Mouse (Mus musculus) mature B cell (primary cell): ENCODE results near the gene Il11ra1.
"Not testable (repeated sequence)": the region's sequence is repeated elsewhere in the genome, so short reads cannot be mapped to it uniquely, and the experiment has no call there.

Experiments used
- in situ Hi-C: fragments of 300-500 bp; cut with MboI; formaldehyde crosslinking; loops from 2 replicates; pipeline ENCODE4 v1.14.3; 2019

Gene Il11ra1

DNA sequence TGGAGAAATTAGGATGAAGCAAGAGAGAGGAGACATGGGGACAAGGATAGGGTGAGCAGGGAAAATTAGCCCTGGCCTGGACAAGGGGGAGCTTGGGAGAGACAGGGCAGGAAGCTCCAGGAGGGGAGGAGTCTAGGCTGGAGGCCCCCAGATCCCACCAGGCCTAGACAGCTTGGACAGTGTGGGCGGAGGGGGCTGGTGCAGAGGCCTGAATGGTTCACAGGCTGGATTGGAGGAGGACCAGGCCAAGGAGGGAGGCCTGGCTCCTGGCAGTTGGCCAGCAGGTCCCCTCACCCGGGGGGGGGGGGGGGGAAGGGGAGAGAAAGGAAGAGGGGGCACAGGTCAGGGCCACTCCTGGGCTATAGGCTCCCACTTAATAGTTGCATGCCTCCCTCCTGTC lies 20.5 kb upstream of the Il11ra1 start:
- in situ Hi-C loops = no loop called here

DNA sequence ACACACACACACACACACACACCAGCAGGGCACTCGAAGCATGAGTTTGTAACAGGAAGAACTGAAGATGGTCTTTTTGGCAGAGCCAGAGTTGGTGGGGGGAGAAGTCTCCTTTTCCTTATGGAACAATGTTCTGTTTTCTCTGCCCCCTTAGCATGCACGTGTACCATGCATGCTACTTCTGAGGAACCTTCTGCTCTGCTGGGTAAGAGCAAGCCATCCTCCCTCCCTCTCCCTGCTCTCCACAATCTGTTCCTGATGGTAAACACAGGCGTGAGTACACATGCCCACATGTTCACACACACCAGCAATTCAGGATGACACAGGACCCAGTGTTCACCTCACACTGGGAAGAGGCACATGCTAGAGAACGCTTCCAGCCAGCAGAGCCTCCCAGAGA lies 18.6 kb upstream of the Il11ra1 start:
- in situ Hi-C loops = no loop called here

- in situ Hi-C loops = no loop called here
These were observed 17.8 kb upstream of the Il11ra1 start for GRCm38 (mm10) chr4:41681947-41682346.

- in situ Hi-C loops = no loop called here
These were observed 17.0 kb upstream of the Il11ra1 start for GRCm38 (mm10) chr4:41682789-41683188.

DNA sequence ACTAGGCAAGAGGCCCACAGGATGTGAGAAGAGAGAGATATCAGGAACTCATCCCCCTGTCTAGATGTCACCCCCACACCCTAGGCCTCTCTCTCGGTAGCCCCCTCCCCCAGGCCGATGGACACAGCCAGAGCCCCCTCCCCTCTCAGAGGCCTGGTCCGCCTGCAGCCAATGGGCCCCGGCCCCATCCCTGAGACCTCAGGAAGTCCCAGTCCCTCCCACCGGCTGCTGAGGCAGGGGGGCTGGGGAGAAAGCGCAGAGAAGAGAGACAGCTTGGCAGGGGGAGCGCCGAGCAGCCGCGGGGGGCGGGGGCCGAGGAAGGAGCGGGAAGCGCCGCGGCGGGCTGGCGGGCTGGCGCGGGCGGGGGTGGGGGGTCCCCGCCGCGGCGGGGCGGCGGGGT lies 16.5 kb upstream of the Il11ra1 start:
- in situ Hi-C loops = not testable (repeated sequence)

DNA sequence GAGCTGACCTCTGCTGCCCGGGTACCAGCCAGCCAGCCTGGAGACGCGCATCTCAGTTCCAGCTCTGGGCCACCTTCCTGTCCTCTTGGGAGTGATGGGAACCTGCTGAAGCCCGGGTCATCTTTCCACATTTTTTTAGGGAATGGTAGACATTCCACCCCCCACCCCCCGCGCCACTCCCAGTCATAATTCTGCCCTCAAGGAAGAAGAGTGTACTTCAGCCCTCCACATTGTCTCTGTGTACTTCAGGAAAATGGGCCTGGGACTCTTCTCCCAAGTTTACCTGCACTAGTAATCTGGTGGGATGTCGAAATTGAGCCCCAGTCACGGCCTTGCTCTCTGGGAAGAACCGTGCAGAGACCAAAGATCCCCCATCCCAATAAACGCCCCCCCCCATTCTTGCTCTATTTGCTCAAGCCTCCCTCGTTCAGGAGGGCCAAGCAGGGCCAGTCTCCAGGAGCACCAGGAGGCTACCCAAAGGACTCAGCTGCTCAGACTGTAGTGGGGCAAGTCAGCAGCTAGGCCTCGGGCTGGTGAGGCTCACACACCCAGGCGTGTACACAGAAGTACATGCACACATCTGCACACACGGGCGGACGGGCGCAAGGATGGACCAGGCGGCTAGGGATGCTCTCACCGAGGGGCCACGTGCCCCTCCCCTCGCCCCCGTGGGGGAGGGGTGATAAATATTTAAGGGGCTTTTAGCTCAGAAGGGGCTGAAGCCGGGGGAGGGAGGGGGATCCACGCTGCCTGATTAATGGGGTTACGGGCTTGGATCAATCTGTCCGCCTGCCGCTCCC lies 15.5 kb upstream of the Il11ra1 start:
- in situ Hi-C loops = not testable (repeated sequence)

DNA sequence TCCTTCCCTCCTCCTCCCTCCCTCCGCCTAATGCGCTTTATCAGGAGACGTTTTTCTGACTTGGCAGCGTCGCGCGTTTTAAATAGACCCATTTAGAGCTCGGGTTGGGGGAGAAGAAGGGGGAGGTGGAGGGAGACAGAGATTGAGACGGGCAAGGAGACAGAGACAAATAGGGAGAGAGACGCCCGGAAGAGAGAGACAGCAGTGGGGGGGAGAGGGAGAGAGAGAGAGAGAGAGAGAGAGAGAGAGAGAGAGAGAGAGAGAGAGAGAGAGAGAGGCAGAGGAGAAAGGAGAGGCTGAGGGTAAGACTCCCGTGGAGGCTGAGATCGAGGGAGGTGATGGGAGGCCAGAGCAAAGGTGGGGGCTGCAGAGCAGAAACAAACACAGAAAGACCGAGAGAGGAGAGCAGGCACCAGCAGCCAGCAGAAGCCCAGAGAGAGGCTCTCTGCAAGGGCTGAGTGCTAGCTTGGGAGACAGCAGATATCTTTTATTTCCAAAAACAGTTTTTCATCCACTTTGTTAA lies 14.8 kb upstream of the Il11ra1 start:
- in situ Hi-C loops = not testable (repeated sequence)

DNA sequence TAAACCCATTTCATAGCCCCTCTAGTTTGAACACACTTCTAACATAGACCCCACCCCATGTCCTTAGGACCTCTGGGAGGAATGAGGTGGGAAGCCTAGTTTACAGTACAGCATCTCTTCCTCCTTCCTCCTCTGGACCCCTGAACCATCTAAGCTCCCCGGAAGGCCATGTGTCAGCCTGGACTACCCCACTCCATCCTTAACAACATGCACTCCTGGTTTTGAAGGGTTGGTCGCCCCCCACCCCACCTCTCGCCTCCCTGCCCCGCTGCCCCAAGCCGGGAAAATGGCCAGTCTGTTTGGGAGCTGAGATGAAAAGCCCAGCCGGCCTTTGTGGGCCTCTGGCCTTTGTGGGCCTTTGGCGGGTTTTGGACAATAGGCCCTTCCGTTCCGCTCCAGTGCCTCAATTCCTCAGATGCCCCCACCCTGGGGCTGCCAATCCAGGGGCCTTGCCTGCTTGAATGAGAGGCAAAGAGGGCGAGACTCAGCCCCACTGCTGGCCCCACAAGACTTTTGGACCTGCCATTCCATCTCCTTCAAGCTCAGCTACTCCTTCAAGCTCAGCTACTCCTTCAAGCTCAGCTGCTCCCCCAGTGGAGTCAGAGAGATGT lies 13.8 kb upstream of the Il11ra1 start:
- in situ Hi-C loops = not testable (repeated sequence)

DNA sequence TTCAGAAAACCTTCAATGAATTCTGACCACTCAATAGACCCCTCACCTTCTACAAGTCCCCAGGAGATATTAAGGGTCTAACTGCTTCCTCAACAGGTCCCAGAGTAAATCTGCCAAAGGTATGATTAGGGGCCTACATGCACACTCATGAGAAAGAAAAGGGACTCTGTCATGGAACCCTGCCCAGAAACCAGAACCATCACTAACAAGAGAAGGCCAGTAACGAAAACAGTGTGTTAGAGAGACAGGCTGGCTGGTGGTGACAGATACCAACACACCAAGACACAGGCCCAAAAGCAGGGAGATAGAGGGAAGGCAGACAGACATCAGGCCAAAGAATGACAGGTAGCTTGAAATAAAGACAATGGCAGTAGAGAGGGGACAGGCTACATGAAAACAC lies 11.2 kb upstream of the Il11ra1 start:
- in situ Hi-C loops = not testable (repeated sequence)

- in situ Hi-C loops = not testable (repeated sequence)
These were observed 9.8 kb upstream of the Il11ra1 start for GRCm38 (mm10) chr4:41690014-41690413.

GRCm38 (mm10) chr4:41693511-41693910 lies 6.3 kb upstream of the Il11ra1 start:
- in situ Hi-C loops = not testable (repeated sequence)

DNA sequence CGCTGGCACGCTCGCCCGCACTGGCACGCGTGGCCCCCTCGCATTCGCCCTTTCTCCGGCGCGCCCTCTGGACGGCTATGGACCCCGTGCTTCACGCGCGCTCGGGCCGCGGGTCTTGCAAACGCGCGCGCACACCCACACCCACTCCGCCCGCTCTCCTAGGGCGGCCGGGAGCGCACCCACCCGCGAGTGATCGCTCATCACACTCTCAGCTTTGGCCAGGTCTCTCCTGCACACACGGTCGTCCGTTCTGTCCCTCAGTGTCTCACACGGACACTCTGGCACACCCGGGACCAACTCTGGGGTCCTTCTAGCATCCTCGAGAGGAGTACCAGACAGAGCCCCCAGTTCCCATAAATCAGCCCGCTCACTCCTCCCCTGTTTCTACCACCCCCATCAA lies 4.0 kb upstream of the Il11ra1 start:
- in situ Hi-C loops = not testable (repeated sequence)

DNA sequence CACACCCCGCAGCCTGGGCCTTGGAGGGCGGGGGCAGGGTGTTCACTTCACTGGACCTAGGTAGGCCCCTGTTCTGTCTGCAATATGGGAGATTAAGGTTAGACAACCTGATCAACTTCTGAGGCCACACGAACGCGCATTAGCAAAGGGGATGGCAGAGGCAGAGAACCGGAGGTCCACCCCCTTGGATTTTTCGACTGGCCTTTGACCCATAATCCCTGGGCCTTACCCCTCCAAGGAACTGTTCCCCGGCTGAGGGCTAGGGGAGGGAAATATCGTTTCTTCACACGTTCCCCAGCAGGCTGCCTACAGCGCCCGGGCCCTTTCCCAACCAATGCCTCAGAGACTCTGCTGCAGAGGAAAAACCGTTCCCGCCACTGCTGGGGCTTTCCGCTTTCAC lies 3.3 kb upstream of the Il11ra1 start:
- in situ Hi-C loops = not testable (repeated sequence)

DNA sequence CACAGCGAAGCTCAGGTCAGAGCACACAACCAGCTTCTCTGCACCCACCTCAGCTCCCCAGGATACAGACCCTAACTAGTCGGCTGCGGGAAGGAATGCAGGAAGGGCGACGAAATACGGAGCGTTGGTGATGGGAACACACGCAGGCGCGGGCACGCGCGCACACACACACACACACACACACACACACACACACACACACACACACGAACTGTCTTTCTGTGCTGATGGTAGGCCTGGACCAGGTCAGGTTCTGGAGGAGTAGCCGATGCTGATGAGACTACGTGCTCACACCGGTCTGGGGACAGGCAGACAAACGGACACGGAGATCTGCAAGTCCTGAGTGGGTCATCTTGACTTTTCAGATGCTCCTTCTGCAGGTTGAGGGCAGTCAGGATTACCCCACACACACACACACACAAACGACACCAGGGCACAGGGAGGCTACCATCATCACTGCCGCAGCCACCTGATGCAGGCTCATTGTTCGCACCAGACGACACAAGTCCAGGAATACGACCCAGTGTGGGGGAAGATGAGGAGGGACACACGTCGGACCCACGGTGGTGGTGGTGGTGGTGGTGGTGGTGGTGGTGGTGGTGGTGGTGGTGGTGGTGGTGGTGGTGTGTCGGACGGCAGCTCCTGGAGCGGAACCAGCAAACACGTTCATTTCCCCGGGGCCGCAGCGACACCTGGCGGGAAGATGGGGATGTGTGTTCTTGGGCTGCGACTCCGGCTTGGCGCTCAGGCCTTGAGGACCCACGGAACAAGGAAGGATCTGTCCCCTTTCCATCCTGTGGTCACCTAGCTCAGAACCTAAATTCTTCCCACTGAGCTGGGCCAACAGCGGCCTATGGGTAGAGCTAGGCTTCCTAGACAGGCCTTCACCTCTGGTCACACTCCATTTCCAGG lies 2.6 kb upstream of the Il11ra1 start, which contains the start of gene Cntfr:
TSS of gene Cntfr (minus strand) at position 160 of the 912 bp plus-strand sequence.
- in situ Hi-C loops = not testable (repeated sequence)

DNA sequence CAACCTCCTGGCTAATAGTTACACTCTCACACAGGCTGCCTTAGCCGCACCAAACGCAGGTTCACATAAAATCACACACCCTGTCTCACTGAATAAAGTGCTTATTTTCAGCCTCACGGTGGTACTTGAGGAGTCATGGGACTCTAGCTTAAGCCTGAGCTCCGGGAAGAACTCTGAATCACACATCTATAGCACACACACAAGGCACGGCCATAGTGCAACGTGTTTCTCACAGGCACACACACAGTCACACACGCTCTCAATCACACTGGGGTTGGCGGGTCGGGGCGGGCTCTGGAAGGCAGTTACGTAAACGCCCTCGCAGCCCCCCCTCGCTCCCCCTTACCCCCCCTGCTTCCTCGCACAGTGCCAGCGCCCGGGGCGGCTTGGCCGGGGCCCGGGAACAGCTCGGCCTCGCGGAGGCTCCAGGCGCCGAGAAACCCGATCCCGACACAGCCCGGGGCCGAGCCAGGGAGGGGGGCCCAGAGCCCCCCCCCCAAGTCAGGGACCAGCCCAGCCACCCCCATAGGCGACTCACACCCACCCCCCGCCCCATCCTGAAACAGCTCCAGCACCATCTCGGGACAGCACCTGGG lies 1.3 kb upstream of the Il11ra1 start:
- in situ Hi-C loops = not testable (repeated sequence)

- in situ Hi-C loops = loop anchor here (25.0 kb wide), 1 partner anchor 138 kb away; the partner anchor contains the start of genes Dnaic1 and Fam219a
These were observed 435 bp downstream of the Il11ra1 start for GRCm38 (mm10) chr4:41700224-41700623.

DNA sequence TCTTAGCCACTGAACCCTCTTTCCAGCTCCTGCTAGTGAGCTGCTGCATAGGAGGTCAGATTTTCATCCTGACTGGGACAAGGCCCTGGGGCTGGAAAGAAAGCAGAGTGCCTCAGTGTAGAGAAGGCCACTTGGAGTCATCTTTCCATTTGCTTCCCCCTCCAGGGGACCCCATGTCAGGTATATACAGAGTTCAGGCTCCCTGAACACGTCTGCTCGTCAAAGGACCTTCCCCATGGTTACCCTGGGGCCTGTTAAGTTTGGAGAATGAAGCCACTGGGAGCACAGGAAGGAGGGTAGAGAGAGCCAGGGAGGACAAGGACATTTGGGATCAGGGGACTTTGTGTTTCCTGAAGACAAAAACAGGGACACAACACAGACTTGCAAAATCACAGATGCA lies 2.4 kb downstream of the Il11ra1 start:
- in situ Hi-C loops = loop anchor here (25.0 kb wide), 1 partner anchor 140 kb away; the partner anchor contains the start of genes Dnaic1 and Fam219a

GRCm38 (mm10) chr4:41704651-41705050 lies 4.9 kb downstream of the Il11ra1 start:
- in situ Hi-C loops = loop anchor here (25.0 kb wide), 1 partner anchor 142 kb away; the partner anchor contains the start of genes Dnaic1 and Fam219a

DNA sequence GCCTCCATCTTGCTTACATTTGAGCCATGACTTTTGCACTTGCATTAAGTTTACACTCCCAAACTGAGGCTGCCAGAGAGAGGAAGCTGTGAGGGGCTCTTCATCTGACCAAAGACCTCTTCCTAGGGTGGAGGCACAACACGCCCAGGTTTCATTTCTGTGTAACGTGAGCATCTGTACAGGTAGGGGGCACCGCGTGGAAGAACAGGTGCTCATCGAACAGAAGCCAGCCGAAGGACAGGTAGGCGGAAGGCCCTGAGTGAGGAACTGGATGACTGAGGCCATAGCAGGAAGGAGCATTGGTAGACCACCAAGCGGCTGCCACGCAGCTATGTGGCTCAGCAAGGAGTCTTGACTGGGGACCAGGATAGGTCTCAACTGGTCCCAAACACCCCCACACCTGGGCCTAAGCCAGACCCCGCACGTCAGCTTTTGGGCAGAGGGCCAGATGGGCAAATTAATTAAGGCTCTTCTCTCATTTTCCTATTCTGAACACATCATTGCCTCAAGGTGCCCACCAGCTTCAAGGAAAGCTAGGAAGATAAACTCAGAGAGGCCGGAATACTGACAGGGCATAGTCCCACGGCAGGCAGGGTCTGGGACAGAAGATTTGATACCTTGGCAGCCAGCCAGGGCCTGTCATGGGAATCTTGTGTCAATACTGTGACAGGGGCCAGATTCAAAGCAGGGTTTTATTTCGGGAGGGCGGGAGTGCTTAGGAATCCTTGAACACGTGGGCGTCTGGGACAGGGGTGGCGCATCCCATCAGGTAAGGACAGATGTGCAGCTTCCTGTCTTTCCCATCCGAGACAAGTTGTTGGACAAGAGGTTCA lies 6.3 kb downstream of the Il11ra1 start:
- in situ Hi-C loops = loop anchor here (25.0 kb wide), 1 partner anchor 144 kb away; the partner anchor contains the start of genes Dnaic1 and Fam219a

DNA sequence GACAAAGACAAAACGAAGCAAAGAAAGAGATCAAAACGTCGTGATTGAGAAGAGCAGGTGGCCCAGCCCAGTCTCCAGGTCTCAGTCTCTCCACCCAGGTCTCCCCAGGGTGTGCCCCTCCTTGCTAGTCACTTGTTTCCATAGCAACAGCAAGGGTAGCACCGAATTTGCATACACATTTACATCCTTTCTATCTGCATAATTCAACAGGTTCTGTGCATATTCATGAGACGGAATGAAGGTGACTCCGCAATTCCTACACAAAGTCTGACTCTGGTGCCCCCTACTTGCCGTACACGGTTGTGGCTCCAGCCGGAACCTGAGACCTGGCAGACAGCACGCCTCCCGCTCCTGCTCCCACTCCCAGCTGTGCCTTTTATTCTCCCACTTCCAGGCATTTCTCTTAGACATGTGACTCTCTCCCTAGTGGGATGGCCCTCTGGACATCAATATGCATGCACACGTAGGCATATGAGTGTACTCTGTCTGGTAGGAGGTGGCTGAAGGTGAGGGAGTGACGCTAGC lies 7.3 kb downstream of the Il11ra1 start:
- in situ Hi-C loops = loop anchor here (25.0 kb wide), 1 partner anchor 145 kb away; the partner anchor contains the start of genes Dnaic1 and Fam219a
